Mouse (Mus musculus) Patski (cell line): ENCODE results near the gene Perm1. TPM values are rescaled to one million over a fixed set of nuclear protein-coding genes. Genes with fewer than 3 reads are reported as not detected.

Source experiments
- ATAC-seq: fragments of 100-300 bp; one replicate; pipeline ENCODE4 v1.8.0; 2021
- CTCF ChIA-PET: fragments of 350-600 bp; sonication (Branson Sonifier 250); formaldehyde crosslinking; loops from one replicate; lab custom pipeline; 2022; ENCODE audit warnings: inconsistent platforms; lab: Charles Lee
- POLR2A ChIA-PET: fragments of 350-600 bp; sonication (Branson Sonifier 250); formaldehyde crosslinking; loops from one replicate; lab custom pipeline; 2022; ENCODE audit warnings: antibody characterized with exemption, inconsistent platforms; lab: Charles Lee
- DNase-seq: peaks from one replicate; pipeline ENCODE4 v3.0.0-alpha.2; 2011; ENCODE audit warnings: low read depth, low spot score
- H3K27me3 ChIP-seq: fragments of 371-371 bp; one replicate; pipeline ENCODE4 v1.5.1; 2021
- CTCF ChIP-seq: fragments of 100-300 bp; IDR thresholded peaks from one replicate; pipeline ENCODE4 v1.5.1; 2021
- in situ Hi-C: fragments of 300-500 bp; cut with MboI; formaldehyde crosslinking; loops from 3 replicates; pipeline ENCODE4 v1.11.1; 2018; ENCODE audit warnings: low pct_unique_long_range_greater_than_20kb, mixed read lengths
- polyA plus RNA-seq: library from polyadenylated mRNA; unstranded; gene quantifications from one replicate; pipeline ENCODE4 v1.2.3, GENCODE M21; 2021

Gene Perm1
- polyA plus RNA-seq, 1 experiment from 2014 or later, result 0.33 TPM

GRCm38 (mm10) chr4:156188811-156189323 is 26.8 kb upstream of the Perm1 start:
- TF ChIP-seq CTCF, result no peak
- POLR2A ChIA-PET, result interaction anchor here (0.7 kb wide), 1 partner anchor 54 kb away, joined by 3 read pairs; no protein-coding TSS in a partner anchor
- no peaks in the 10 kb centered on the region for H3K27me3 ChIP-seq
- peak; percentile 86 for DNase-seq
- CTCF ChIA-PET, result no interaction called here
- peak; percentile 89 for ATAC-seq
- in situ Hi-C loops, result no loop called here

DNA sequence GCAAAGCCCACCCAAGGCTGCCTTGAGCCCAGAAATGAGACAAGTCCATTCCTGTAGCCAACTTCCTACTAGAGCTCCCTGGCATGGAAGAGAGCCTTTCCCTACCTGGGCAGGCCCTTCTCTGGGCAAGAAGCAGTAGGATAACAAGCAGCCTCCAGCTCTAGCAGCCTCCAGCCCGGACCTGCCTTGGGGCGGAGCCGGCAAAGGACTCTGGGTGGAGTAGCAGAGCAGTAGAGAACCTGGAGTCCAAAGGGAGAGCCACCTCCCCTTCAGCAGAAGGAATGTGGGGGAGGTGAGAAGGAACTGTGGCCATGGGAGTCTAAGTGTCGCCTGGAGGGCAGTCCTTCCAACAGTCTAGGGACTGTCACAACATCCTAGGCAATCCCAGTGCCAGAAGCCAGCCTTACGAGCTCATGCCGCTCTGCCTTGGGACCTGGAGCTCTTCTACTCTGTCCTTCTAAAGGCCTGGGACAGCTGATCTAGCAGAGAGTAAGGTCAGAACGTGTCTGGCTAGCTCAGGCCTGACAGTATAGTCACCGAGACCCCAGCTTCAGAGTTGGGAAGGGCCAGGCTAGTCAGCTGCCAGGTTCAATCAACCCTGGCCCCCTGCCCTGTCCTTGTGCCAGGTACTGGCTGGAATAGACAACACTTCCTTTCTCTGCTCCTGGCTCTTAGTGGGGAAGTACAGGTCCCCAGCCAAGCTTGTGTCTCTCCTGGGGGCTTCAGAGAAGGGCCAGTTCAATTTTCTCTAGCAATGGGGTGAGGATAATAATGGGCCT is 23.1 kb upstream of the Perm1 start:
- POLR2A ChIA-PET, result no interaction called here
- TF ChIP-seq CTCF, result no peak
- in situ Hi-C loops, result no loop called here
- ATAC-seq (no peak), DNase-seq (no peak)
- CTCF ChIA-PET, result no interaction called here
- no peaks in the 10 kb centered on the region for H3K27me3 ChIP-seq

- H3K27me3 ChIP-seq, result no peaks in the 10 kb centered on the region
- in situ Hi-C loops, result no loop called here
- CTCF ChIA-PET, result no interaction called here
- POLR2A ChIA-PET, result no interaction called here
- no peak for TF ChIP-seq CTCF
- DNase-seq (no peak), ATAC-seq (no peak)
Measured at GRCm38 (mm10) chr4:156193200-156193590, 22.5 kb upstream of the Perm1 start.

DNA sequence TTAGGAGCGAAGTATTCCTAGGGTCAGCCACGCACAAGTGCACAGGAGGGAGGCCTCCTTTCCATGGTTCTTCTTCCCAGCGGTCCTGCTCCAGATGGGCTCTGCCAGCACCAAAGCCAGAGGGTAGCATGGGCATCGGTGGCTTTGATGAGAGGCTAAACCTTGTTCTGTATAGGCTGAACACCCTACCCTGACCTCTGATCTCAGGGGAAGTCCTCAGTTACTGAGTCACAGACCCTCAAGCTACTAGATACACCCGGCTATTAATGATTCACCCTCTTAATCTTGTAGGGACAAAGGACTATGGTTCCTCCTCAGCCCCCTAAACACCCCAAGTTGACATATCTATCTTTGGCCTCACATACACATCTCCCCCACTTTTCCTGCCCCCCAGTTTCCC is 21.8 kb upstream of the Perm1 start:
- ChIA-PET POLR2A (interaction anchor here (0.6 kb wide), 1 partner anchor 11 kb away, joined by 3 read pairs; no protein-coding TSS in a partner anchor), CTCF (no interaction called here)
- in situ Hi-C loops, result no loop called here
- DNase-seq (no peak), ATAC-seq (no peak)
- H3K27me3 ChIP-seq, result no peaks in the 10 kb centered on the region
- TF ChIP-seq CTCF, result no peak

- no peak for TF ChIP-seq CTCF
- no peak for ATAC-seq
- H3K27me3 ChIP-seq, result no peaks in the 10 kb centered on the region
- ChIA-PET CTCF (no interaction called here), POLR2A (interaction anchor here (0.6 kb wide), 1 partner anchor 11 kb away, joined by 3 read pairs; no protein-coding TSS in a partner anchor)
- in situ Hi-C loops, result no loop called here
- no peak for DNase-seq
Measured at GRCm38 (mm10) chr4:156194346-156194745, 21.3 kb upstream of the Perm1 start.

DNA sequence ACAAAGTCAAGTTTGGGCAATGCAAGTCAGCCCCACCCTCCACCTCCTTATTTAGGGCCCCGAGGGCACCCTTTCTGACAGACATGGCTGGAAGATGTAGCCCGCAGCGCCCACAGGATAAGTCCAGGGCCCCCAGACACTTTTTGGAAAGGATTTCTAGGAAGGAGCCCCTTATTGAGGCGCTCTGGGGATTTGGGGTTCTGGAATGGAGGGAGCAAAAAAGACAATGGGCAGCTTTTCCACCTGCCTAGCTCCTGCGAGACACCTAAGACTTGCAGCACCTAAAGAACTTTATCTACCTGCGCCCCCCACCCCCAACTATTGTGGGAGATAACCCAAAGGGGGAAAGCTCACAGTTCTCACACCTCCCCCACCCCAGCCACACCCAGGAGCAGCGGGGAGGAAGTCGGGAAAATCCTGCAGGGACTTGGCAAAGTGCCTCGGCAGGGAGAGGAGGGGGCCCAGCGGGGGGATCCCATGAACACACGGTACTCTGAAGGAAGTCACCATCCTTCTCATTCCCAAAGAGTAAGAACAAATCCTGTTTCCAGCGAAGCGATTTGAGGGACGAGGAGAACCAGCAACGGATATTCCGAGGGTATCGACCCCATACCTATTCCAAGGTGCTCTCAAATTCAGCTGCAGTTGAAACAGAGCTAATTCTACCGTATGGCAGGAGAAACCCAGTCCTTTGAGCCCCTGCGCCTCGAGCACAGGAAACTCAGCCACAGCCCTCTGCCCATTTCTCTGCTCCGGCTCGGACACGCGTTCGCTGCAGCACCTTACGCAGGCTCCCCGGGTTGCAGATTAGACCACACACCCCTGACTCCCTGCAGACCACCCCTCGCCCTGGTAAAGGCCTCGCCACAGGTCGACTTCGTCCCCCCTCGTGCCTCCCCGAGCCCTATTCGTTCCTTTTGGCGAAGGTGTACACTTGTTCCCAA is 19.5 kb upstream of the Perm1 start:
- POLR2A ChIA-PET, result interaction anchor here (0.7 kb wide), 1 partner anchor 184 kb away, joined by 3 read pairs; no protein-coding TSS in a partner anchor
- peak; percentile 25 for DNase-seq
- no peak for ATAC-seq
- CTCF ChIA-PET, result no interaction called here
- H3K27me3 ChIP-seq, result no peaks in the 10 kb centered on the region
- in situ Hi-C loops, result no loop called here
- no peak for TF ChIP-seq CTCF

DNA sequence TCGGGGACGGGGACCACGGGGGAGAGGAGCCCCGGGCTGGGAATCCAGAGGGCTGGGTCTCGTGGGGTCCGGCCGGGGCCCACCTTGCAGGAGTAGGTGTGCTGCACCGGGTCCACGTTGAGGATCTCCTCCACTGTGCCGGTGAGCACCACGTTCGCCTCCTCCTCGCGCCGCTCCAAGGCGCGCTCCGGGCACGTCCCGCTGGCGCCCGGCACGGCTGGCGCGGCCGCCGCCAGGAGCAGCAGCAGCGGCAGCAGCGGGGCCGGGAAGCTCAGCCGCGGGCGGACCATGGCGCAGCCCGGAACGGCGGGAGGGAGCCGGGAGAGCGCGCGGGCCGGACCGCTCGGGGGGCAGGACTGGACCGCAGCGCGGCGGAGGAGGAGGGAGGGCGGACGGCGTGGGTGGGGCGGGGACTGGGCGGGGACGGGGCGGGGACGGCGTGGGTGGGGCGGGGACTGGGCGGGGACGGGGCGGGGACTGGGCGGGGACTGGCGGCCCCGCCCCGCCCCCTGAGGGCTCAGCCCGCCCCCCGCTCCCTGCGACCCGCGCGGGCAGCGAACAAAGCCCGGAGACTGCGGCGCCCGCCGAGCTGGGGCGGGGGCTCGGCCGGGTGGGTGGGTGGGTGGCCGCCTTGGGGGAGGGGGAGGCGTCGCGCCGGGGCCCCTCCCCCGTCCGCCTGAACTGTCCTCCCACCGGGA is 18.4 kb upstream of the Perm1 start, which contains the start of gene Agrn:
Agrn (minus strand) TSS at position 358 of the 698 bp plus-strand sequence.
- ChIA-PET CTCF (no interaction called here), POLR2A (interaction anchor here (0.7 kb wide), 1 partner anchor 115 kb away, joined by 3 read pairs; no protein-coding TSS in a partner anchor)
- TF ChIP-seq CTCF, result no peak
- in situ Hi-C loops, result no loop called here
- ATAC-seq, result peak; percentile 37
- DNase-seq, result no peak
- H3K27me3 ChIP-seq, result no peaks in the 10 kb centered on the region

GRCm38 (mm10) chr4:156197829-156198205 is 17.9 kb upstream of the Perm1 start:
- no peak for TF ChIP-seq CTCF

GRCm38 (mm10) chr4:156200623-156201475 is 14.8 kb upstream of the Perm1 start, which contains the start of gene Isg15:
Isg15 (minus strand) TSS chr4:156200818.
- POLR2A ChIA-PET, result no interaction called here
- in situ Hi-C loops, result no loop called here
- CTCF ChIA-PET, result no interaction called here
- H3K27me3 ChIP-seq, result no peaks in the 10 kb centered on the region
- no peak for TF ChIP-seq CTCF
- DNase-seq (no peak), ATAC-seq (no peak)

More at GRCm38 (mm10) chr4:156197829-156198205, 17.9 kb upstream of the Perm1 start:
- ATAC-seq (peak; percentile 67), DNase-seq (peak; percentile 37)
- H3K27me3 ChIP-seq, result no peaks in the 10 kb centered on the region
- POLR2A ChIA-PET, result interaction anchor here (0.7 kb wide), 1 partner anchor 115 kb away, joined by 3 read pairs; no protein-coding TSS in a partner anchor
- CTCF ChIA-PET, result no interaction called here
- in situ Hi-C loops, result no loop called here
